Mouse (Mus musculus) testis, postnatal 10 days (tissue): ENCODE data around the gene Tmem262.
"Not testable (repeated sequence)": the region's sequence is repeated elsewhere in the genome, so short reads cannot be mapped to it uniquely, and the experiment has no call there.

Experiments
- DNase-seq: peaks from one replicate; pipeline ENCODE4 v3.0.0; 2021; ENCODE audit warnings: low spot score

The Tmem262 gene

DNA sequence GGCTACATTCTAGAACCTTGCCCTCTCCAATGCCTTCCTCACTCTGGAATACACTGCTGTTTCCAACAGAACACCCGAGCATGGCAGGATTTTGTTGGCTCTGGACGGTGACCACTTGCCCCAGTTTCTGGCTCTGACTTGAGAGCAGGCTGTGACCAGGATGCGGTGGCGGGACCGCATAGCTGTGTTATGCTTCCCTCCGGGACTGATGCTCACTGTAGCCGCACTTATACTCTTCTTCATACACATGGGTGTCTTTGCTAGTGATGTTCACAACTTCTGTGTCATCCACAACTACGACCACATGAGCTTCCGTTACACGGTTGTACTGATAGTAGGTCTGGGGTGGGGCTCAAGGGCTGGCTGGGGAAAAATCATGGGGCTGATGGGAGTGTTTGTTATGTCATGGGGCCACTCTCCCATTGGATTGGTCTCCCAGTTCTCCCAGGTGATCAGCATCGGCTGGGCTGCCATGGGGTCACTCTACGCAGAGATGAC lies at the start of gene Tmem262:
TSS of gene Tmem262 (plus strand) at position 51 of the 498 bp plus-strand sequence.
- no peak for DNase-seq

DNA sequence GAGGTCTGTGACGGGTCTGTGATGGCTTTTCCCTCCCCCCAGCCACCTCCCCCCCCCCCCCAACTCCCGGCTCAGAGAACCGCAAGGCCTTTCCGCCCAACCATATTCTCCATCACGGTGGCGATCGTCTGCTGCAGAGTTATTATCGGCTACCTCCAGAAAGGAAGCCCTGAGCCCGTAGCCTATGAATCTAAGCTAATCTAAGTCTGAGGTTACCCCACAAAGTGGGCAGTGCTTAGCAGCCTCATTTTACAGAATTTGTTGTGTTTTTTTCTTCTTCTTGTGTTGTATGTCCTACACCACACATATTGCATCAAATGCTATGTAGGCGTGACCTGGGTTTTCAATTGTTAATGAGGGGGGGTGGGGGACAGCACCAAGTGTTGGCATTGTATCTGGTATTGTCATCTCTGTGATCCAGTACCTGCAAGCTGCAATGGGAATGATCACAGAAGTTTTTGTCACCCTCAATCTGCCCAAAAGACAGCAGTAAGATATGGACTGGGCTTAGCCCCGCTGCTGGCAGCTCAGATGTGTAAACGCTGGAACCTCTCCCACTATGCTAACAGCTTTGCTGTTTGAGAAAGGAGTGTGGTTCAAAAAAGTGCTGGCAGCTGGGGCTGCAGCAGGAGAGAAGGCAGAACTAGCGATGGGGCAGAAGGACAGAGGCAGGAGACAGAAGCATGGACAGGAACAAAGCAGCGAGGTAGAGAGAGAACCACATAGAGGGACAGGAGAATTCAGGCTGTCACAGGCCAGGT lies 49.1 kb upstream of the Tmem262 start:
- DNase-seq, result no peak

DNA sequence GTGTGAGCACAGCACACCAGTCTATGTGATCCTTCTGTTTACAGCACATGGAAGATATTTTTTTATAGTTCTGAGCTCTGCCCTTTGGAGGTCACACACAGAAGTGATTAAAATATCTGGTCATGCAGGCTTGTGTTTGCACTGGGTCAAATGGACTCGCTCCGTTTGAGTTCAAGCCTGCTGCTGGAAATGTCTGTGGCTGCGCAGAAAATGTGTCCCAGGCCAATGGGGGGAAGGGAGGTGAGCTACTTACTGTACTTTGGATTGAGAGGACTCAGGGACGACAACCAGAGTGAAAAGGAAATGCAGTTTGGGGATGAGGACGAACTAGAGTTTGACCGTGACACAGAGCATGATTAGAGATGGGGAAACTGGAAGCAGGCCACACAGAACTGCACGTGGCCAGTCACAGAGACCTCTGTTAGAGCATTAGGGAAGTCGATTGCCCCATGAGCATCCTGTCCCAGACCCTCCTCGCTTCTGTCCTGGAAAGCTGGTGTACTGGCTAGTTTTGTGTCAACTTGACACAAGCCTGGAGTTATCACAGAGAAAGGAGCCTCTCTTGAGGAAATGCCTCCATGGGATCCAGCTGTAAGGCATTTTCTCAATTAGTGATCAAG lies 43.8 kb upstream of the Tmem262 start:
- DNase-seq, result no peak

DNA sequence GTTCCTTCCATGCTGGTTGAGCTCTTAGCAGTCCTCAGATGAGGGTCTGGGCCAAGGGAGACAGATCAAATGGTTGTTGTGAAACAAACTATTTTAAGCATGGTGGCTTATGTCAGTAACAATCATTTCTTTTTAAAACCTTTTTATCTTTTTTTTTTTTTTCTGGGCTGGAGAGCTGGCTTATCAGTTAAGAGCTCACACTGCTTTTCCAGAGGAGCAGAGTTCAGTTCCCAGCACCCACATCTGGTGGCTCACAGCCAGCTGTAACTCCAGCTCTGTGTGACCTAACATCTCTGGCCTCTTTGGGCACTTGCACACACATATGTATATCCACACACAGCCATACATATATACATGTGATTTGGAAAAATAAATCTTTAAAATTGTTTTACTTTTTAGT lies 42.1 kb upstream of the Tmem262 start:
- DNase-seq, result no peak

DNA sequence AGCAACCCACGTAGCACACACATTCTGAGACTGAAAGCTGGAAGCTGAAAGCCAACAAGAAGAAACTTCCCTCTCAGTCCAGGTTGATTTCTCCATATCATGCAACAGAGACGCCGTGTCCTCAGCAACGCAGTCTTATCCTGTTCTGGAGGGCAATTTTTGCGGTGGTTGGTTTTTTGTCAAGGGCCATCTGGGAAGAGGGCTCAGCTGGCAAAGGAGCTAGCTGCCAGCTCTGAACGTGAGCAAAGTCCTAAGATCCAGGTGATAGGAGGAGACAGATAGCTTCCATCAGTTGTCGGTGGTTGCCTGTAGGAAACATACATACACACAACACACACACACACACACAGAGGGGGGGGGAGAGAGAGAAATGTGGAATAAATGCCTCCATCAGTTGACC lies 41.5 kb upstream of the Tmem262 start:
- DNase-seq, result no peak

DNA sequence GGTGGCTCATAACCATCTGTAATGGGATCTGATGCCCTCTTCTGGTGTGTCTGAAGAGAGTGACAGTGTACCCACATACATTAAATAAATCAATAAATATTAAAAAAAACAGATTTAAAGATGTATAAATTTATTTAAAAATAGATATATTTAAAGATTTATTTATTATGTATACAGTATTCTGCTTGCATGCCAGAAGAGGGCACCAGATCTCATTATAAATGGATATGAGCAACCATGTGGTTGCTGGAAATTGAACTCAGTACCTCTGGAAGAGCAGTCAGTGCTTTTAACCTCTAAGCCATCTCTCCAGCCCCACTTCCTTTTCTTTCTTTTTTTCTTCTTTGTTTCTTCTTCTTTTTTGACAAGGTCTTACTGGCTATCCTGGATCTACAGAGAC lies 39.8 kb upstream of the Tmem262 start:
- no peak for DNase-seq

DNA sequence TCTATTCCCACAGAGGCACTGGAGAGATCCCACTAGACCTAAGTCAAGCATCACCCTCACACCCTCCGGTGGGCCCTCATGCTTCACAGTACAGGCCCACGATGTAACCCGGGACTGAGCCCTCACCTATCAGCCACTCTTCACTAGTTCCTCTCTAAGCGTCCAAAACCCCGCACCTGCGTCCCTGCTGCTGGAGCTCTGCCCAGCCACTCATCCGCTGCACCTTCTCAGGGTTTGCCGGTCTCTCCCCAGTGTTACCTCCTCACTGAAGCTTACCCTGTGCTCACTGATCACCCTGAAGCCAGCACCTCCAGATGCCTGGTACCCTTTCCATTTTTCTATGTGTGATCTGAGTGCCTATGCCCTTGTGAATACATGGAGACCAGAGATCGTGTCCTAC lies 37.5 kb upstream of the Tmem262 start:
- no peak for DNase-seq

DNA sequence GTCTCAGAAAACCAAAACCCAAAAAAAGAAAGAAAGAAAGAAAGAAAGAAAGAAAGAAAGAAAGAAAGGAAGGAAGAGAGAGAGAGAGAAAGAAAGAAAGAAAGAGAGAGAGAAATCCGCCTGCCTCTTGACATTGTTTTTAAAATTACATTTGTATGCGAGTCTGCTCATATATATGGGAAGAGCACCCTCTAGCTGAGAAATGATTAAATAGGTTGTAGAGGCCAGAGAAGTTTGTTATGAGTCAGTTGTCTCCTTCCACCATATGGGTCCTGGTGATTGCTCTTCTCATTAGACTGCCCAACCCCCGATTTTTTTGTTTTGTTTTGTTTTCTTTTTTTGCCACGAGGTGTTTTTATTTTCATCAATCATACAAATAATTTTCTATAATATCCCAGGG lies 35.7 kb upstream of the Tmem262 start:
- not testable (repeated sequence) for DNase-seq

DNA sequence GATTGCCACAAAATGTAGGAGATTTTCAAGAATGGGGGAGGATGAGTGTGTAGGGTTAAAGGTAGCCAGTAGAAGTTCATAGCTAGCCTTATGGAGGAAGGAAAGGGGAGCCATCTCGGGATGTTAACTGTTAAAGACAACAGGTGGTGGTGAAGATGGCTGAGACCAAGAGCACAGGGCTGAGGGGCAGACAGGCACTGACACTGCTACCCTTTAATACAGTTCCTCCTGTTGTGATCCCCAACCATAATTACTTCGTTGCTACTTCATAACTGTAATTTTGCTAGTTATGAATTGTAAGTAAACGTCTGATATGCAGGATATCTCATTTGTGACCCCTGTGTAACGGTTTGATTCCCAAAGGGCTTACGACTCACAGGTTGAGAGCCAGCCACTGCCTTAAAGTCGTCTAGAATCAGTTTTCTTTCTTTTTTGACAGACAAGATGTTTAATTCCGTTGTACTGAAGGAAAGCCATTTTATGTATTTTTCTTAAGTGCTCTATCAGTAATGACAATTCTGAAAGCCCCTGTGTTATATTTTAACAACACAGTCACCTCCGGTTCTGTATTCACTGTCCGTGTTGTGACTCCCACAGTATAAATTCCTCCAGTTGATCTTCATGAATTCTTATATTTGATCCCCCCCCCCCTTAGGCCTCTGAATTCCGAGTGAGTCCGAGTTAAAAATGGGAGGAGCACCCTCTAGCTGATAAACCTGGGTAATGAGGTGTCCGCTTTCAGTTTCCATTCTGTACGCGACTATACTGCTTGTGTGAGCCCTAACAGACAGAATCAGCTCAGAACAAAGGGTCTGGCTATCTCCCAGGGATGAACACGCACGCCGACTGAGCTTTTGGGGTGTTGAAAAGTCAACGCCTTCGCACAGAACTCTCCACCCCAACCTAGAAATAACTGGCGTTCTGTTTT lies 34.2 kb upstream of the Tmem262 start:
- no peak for DNase-seq

DNA sequence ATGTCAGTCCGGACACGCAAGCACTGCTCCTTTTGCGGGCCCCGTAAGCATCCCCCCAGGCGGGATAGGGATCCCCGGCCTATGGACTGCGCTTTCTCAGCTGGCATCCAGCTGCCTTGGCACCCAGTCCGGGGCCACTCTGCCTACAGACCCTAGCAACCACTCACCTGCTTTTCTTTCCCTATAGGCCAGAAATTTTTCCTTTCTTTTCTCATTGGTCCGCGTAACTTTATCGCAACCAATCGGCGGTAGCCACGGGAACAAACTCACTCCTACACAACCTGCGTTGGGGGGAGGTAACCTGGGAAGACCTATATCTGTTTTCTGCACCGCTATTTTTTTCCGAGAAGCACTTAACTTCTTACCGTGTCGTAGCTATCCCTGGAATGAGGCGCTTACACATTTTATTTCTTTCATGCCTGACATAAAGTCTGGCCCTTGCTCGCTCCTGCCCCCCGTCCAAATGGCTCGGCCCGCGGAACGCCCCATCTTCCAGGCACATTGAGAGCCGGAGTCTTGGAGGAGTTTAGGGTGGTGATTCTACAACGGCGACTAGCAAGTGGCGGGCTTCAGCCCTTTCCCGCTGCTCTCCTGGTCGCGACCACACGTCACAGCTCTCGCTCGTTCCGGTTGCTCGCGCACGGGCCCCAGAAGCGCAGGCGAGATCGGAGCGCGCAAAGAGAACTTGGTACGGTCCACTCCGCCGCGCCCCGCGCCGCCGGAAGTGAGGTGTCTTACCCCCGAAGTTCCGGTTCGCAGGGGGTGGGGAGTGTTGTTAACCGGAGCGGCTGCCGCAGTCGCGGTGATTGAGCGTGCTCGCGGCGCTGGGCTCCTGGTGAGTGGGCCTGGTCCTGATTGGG lies 33.3 kb upstream of the Tmem262 start, which contains the start of gene Syvn1:
TSS of gene Syvn1 (plus strand) at position 283 of the 860 bp plus-strand sequence.
- peak; percentile 89 for DNase-seq

DNA sequence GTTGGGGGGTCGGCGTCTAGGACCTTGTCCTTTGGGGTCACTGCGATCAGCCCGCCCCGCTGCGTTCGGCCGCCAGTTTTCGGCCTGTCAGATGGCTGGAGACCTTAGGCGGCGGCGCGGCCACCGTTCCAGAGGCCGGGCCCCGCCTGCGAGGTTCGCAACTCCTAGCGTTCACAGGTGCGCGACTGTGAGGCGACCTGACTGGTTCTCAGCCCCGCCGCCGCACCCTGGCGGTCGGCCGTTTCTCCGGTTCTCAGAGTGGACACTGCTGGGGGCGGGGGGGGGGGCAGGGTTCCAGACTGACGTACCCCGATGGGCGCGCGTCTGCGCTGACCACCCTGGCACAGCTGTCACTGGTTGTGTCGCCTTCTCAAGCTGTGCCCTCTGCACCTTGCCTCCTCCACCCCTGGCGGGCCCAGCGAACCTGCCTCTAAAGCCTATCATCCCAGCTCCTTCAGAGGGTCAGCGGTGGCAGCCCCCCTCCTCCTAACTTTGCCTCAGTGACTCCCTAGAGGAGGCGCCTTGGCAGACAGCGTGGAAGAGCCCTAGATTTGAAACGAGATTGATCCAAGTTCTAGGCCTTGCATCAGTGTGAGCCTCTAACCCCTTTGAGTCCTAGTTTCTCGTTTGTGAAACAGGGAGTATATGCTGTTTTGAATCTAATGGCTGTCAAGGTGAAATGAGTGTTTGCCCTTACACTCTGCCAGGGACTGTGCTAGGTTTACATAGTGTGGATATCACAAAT lies 32.5 kb upstream of the Tmem262 start:
- DNase-seq, result no peak

DNA sequence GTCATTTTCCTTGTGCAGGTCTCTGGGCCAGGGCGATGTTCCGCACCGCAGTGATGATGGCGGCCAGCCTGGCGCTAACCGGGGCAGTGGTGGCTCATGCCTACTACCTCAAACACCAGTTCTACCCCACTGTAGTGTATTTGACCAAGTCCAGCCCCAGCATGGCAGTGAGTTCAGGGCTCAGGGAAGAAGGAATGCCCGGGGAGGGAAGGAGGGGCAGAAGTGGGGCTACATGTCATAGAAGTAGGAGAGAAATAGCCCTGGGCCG lies 32.0 kb upstream of the Tmem262 start:
- no peak for DNase-seq

DNA sequence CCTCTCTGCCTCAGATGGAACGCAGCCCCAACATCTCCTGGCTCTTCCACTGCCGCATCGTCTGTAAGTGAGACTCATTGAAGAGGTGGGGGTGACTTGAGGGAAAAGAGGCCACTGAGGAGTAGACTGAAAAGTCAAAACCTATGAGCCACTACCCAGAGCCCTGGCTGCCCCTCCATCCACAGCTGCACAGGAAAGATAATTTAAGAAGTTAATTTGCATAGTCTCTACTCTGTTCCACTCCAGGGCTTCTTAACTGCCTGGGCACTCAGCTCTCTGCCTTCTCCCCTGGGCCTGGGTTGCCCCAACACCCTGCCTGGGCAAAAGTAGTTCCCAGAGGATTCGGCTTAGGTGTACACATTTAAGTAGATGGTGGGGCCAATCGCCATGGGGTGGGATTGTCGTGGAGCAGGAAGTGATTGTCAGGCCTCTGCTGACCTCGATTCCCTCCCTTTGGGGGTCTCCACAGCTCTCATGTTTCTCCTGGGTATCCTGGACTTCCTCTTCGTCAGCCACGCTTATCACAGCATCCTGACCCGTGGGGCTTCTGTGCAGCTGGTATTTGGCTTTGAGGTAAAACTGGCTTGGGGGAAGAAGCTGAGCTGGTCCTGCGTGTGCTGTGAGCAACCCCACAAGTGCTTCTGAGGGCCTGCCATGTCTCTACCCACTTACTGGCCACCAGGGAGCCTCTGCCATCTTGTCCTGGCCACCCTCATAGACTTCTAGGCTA lies 31.0 kb upstream of the Tmem262 start:
- no peak for DNase-seq

DNA sequence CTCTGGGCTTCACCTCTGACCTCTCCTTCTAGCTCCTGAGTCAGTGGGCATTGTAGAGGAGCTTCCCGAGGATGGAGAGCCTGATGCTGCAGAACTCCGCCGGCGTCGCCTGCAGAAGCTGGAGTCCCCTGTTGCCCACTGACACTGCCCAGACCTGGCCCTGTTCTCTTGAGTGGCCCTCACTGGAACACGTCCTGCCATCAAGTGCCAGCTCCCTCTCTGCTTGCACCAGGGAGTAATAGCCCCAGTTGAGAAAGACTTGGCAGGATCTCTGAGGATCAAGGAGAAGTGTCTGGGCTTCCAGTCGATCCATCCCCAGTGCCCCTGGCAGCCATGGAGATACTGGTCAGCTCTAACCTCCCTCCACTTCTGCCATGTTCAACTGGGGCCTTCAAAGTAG lies 27.3 kb upstream of the Tmem262 start:
- DNase-seq, result no peak

DNA sequence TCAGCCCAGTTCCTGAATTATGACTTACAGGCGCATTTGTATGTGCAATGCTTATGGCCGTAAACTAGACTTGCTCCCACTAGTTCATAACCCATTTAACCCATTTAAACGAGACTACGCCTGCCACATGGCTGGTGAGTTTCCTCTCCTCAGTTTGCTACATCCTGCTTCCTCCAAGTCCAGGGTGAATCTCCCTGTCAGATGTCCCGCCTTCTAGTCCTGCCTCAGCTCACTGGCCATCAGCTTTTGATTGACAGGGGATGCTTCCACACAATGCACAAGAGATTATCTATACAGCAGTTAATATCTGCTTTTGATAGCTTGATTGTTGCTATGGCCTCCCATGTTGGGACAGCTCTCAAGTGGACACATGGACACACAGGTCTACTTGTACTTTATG lies 25.5 kb upstream of the Tmem262 start:
- no peak for DNase-seq

DNA sequence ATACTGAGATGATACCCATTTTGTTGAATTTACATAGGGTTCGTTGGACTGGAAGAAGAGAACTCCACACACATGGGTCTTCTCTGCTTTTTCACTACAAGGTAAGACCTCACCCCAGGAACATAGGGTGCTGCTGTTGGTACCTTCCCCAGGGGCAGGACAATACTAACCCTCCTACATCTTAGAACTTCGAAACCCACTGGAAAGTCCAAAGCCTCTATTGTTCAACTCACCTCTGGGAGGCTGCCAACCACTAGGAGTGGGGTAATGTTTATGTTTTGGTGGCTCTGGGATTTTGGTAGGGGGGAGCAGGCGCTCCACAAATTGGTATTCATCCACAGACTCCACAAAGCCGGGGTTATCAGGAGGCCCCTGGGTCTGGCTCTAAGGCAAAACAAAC lies 23.1 kb upstream of the Tmem262 start:
- DNase-seq, result no peak

DNA sequence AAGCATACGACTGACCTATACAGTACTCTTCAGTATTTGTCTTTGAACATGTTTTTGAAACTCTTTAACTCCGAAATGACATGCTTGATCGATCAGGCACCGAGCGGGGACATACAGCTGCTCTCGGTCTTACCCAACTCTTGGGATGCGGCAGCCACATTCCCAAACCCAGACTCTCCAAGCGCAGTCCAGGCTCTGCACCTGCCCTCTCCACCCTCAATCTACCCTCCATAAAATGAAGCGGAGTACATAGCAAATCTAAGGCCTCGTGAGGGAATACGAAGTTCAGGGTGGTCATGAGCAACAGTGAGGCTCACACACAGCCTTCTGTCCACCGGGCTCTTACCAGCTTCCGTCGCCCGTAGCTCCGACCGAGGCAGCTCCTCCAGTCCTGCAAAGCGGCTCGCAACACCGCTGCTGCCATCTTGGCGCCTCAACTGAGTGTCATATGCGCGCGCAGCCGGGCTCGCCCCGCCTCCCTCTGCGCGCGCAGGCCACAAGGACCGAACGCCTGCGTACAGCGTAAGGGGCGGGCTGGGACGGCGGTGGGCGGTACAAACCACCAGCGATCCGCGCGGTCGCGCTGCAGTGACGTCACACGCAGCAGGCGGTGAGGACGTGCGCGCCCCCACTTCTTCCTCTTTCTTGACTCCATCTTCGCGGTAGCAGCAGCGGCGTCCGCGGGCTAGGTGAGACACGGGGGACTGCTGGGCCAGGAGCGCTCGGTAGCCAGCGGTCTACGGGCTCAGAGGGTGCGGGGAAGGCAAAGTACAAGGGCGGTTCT lies 22.3 kb upstream of the Tmem262 start, which contains the start of the genes Mrpl49 and Fau:
TSS of gene Mrpl49 (minus strand) at position 473 of the 784 bp plus-strand sequence.
TSS of gene Fau (plus strand) at position 532 of the 784 bp plus-strand sequence.
- peak; percentile 100 for DNase-seq

DNA sequence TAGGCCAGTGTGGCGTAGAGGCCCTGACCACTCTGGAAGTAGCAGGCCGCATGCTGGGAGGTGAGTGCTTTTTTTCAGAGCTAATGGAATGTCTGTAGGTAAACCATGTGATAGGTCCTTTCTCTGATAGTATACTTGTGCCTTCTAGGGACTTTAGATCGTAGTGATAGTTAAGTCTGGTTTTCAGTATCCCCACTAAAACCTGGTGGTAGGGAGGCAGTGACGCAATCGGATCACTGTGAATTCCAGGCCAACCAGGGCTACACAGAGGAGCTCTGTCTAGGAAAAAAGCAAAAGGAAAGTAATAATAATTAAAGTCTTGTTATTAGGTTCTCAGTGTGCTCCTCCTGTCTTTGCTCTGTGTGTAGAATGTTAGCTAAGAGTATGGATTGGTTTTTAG lies 21.3 kb upstream of the Tmem262 start:
- DNase-seq, result no peak

DNA sequence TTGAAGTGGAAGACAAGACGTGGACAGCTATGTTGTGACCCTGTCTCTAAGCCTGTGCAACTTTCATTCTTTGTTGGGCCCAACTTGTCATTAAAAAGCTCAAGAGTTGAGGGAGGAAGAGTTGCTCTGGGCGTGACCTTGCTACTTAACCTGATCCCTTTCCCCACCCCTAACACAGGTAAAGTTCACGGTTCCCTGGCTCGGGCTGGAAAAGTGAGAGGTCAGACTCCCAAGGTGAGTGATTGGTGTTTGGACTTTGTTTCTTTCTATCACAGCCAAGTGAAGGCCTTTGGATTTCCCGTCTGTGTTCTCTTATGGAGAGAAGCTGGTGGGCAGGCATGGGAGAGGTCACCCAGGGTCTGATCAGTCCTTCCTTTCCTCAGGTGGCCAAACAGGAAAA lies 20.9 kb upstream of the Tmem262 start:
- DNase-seq, result no peak
